Mouse (Mus musculus): ENCODE data around the gene Ppfia3.
A peak's percentile ranks its signal among the peaks of the same experiment; 100 is the strongest.
"Not testable (repeated sequence)": the region's sequence is repeated elsewhere in the genome, so short reads cannot be mapped to it uniquely, and the experiment has no call there.

The Ppfia3 gene

DNA sequence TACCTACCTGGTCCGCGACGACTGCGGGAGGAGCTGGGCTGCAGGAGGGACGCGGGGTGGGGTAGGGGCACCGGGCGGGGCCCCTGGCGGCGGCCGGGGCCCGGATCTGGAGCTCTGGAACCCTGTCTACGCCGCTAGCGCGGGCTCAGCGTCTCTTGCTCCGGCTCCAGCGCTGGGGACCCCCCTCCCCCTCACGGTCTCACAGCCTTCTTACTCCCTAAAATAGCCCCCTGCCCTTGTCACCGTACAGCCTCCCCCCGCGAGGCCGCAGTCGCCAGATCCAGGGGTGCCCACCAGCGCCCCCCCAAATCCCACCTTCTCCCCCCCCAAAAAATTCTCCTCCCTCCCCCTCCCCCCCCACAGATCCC is at the start of gene Ppfia3:
Ppfia3 (minus strand) TSS at position 368 of the 368 bp plus-strand sequence.
- no peak for DNase-seq

DNA sequence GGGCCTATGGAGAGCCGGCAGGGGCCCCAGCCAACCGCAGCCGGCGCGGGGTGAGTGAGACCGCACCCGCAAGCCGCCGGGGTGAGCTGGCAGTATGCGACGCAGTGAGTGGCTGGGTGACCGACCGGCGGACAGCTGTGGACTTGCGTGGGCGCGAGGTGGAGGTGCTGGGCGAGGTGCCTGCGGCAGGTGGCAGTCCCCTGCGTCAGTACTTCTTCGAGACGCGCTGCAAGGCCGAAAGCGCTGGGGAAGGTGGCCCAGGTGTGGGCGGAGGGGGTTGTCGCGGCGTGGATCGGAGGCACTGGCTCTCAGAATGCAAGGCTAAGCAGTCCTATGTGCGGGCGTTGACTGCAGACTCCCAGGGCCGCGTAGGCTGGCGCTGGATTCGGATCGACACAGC is 48.8 kb upstream of the Ppfia3 start:
- DNase-seq: no peak

DNA sequence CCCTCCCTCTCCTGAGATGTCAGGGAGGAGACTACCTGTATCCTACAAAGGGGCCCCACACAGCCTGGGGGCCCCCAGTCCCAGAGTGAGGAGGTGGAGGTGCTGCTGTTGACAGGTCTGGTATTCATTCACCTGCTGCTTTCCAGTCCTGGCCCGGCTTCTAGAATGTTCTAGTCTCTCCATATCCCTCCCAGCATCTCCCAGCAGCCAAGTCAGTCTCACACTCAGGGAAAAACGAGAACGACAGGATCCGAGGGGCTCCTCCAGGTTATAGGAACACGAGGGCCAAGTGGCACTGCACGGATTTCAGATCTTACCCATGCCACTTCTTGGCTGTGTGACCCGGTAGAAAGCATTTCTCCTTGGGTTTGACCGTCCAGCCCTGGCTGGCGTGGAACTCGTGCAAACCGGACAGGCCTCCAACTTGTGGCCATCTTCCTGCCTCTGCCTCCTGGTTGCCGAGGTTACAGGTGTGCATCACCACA is 48.0 kb upstream of the Ppfia3 start:
- DNase-seq: no peak

DNA sequence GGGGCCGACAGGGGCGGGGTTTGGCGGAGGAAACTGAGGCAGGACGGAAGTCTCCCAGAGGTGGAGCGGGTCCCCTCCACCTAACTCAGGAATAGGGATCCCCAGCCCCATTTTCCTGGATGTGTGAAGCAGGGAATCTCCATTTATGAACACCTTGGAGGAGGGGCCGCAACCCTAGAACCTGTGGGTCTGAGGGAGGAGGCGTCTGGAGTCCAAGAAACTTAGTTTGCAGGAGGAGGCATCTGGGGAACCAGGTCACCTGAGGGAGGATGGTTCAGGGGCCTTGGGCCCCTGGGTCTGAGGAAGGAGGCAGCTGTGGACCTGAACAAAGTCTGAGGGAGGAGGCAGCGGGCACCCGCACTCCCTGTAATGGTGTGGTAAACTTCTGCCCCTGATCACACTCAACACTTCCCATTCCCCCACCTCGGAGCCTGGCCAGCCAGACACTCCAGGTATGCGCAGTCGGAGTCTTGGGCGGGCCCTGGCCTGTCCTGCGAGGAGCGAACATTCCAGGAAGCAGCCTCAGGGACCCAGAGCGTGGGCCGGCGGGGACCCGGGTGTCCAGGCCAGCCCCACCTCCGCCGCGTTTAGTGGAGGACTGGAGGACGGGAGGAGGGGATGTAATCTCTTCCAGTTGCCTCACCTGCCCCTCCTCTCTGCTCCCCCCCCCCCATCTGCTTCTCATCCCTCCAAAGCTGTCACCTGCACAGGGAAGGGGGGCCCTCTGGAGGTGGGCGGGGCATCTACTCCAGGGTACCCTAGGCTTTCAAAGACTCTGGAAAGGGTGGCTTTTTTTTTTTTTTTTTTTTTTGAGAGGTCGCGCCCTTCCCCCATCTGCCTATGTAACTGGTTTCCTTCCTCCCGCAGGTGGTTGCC is 47.3 kb upstream of the Ppfia3 start:
- peak; percentile 41 for DNase-seq

DNA sequence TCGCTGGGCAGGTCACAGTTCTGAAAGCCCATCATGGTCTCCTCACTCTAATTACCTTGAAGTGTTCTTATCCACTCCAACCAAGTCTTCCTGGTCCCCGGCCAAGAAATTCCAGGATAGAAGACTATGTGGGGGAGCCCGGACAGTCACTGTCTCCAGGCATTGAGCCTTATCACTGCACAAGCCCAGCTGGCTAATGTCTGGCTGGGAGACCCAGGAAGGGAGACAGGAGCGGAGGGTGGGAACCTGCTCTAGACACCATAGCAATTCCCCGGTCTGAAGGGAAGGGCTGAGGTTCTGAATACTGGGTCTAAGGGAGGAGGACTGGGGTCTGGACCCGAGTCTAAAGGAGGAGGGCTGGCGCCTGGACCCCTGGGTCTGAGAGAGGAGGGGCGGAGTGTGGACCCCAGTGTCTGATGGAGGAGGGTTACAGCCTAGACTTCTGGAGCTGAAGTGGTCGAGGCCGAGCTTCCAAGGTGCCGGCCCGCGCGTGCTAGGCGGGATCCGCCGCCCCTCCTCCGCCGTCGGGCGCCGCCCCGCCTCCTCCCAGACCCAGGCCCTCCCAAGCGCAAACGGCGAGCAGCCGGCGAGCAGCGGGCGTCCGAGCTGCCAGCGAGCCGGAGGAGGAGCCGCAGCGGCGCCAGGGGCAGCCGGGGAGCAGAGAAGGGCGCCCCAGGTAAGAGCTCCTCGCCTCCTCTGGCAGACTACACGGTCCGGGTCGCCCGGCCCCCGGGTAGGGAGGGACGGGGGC is 46.5 kb upstream of the Ppfia3 start, which contains the start of gene Ntf5:
Ntf5 (plus strand) TSS at position 583 of the 751 bp plus-strand sequence.
- DNase-seq: peak; percentile 53

DNA sequence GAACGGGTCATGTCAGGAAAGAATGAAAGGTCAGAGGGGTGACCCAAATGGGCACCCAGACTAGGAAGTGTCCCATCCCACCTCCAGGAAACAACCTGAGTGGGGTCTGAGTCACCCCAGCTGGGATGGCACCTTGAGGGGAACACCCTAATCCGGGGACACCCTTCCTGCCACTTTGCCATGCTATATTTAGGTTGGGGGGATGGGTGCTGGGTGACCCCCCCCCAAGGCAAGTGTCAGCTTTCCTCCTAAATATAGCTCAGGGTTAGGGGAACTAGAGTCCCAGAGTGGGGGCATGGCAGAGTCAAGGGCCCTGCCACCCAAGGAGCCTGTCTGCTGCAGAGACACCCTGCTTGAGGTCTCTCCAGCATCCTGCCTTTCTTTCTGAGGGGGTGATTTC is 45.6 kb upstream of the Ppfia3 start:
- DNase-seq: no peak

DNA sequence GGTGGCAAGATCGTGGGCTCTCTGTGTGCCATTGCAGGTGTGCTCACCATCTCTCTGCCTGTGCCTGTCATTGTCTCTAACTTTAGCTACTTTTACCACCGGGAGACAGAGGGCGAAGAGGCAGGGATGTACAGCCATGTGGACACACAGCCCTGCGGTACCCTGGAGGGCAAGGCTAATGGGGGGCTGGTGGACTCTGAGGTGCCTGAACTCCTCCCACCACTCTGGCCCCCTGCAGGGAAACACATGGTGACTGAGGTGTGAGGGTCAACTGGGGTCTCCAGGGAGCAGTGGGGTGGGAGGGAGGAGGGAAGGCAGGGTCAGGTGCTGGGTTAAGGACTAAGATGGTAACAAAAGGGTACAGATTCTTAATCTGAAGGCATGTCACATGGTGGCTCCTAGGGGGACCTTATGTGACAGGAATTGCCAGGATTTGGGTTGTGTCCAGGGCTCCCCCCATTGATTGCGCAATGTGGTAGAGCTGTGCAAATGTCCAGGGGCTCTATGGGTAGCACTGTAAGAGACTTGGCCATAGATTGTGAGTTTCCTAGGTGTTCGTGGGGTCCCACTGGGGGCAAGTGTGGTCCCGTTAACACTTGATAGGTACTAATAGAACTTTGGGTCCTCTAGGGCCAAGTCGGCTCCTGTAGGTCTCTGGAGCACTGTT is 42.8 kb upstream of the Ppfia3 start:
- DNase-seq: no peak

DNA sequence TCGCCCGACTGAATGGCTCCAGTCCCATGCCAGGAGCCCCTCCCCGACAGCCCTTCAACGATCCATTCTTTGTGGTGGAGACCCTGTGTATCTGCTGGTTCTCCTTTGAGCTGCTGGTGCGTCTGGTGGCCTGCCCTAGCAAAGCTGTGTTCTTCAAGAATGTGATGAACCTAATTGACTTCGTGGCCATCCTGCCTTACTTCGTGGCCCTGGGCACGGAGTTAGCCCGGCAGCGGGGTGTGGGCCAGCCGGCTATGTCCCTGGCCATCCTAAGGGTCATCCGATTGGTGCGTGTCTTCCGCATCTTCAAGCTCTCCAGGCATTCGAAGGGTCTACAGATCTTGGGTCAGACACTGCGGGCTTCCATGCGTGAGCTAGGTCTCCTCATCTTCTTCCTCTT is 42.1 kb upstream of the Ppfia3 start:
- DNase-seq: no peak

DNA sequence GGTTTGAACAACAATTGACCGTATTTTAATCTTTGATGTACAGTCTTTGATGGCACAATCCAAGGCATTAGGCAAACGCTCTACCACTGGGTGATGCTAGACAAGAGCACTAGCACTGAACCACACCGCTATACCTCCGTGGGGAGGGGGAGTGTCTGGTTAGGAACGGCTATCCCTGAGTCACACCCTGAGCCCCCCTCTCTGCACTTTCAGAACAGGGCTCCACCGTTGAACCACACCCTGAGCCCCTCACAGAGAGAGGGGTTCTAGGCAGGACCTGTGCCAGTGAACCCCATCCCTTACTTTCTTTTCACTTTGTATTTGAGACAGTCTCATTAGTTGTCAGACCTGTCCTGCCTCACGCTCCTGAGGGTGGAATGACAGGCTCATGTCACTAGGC is 41.5 kb upstream of the Ppfia3 start:
- no peak for DNase-seq

DNA sequence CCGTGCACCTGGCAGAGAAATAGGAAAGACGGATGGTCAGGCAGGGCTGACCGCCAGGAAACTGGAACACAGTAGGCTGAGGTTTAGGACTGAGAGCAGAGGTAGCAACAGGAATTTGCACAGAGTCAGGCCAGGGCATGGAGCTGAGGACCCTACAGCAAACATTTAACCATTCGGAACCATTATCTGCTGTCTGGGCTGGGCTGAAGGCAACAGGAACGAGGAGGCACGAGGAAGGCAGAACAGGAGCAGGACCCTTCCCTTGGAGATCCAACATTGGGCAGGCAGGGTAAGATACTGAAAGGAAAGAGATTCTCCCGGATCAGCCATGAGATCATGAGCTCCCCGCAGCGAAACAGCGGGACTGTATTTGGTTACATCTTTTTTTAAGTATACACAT is 41.0 kb upstream of the Ppfia3 start:
- no peak for DNase-seq

DNA sequence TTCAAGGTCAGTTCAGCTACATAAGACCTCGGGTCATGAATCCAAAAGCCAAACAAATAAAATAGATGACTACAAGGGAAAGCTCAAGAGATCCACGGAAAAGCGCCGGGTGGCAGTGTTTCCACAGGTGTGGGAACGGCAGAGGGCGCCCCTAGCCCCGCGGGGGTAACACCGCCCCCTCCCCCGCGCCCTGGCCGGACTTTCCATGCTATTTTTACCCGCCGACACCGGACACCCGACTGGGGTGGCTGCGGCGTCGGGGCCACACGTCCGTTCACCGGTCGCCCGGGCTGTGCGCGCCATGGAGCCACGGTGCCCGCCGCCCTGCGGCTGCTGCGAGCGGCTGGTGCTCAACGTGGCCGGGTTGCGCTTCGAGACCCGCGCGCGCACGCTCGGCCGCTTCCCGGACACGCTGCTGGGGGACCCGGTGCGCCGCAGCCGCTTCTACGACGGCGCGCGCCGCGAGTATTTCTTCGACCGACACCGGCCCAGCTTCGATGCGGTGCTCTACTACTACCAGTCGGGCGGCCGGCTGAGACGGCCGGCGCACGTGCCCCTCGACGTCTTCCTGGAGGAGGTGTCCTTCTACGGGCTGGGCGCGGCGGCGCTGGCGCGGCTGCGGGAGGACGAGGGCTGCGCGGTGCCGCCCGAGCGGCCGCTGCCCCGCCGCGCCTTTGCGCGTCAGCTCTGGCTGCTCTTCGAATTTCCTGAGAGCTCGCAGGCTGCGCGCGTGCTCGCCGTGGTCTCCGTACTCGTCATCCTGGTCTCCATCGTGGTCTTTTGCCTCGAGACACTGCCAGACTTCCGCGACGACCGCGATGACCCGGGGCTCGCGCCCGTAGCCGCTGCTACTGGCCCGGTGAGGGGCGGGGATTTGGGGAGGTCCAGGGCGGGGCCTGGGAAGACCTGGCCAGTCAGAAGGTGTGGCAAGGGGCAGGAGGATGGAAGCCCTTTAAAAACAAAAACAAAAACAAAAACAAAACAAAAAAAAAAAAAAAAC is 39.6 kb upstream of the Ppfia3 start:
- DNase-seq: peak; percentile 49

DNA sequence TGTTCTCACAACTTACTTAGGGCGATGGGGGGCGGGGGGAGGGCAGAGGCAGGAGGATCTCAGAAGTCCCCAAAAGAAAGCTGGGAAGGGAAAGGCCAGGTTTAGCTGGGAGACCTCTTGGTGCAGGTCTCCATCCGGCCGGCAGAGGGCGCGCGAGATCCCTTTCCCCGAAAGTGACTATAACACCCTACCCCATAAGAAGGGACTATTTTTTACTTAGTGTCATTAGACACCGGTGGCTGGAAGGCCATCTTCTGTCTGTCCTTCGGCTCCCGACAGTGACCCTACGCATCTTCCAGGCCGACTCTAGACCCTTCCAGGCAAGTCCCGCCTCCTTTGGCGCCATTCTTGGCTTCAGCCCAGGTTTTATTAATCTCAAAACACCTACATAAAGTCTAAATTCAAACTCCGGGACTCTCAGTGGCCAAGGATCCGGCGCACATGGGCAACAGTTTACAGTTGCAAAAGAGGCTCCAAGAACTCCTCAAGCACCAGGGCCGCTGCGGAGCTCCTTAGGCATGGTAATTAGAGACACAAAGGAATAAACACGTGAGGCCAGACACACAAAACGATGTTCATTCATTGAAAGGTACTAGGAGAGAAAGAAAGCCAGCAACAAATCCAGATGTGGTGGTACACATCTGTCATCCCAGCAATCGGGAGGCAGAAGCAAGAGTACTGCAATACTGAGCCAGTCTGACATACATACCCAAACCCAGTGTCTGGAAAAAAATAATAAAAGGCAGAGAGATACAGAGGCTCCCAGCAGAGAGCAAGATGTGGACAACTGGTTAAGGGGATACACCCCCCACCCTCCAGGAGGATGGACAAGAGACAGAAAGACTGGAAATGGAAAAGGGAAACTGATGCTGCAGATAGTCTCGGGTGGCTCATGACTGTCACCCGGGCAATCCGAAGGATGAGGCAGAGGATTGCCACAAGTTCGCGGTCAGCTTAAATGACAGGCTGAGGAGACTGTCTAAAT is 38.6 kb upstream of the Ppfia3 start, which contains the start of gene Kcna7:
Kcna7 (plus strand) TSS at position 563 of the 985 bp plus-strand sequence.
- DNase-seq: peak; percentile 75

DNA sequence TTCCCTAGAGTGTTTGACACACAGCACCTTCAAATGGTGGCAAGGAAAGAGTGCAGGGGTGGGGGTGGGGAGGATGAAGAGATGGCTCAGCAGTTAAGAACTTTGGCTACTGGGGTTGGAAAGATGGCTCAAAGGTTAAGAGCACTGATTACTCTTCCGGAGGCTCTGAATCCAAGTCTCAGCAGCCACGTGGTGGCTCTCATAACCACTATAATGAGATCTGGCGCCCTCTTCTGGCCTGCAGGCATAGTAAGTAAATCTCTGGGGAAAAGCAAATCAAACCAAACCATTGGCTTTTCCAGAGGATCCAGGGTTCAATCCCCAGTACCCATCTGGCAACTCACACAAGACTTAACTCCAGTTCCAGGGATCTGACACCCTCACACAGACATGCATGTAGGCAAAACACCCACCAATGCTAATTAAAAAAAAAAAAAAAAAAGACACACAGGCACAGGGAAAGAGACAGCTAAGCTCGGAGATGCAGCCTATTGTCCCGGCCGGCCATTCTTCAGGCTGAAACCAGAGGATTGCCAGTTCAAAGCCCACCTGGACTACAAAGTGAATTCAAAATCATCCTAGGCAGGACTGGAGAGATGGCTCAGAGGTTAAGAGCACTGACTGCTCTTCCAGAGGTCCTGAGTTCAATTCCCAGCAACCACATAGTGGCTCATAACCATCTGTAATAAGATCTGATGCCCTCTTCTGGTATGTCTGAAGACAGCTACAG is 36.9 kb upstream of the Ppfia3 start:
- DNase-seq: peak; percentile 78

DNA sequence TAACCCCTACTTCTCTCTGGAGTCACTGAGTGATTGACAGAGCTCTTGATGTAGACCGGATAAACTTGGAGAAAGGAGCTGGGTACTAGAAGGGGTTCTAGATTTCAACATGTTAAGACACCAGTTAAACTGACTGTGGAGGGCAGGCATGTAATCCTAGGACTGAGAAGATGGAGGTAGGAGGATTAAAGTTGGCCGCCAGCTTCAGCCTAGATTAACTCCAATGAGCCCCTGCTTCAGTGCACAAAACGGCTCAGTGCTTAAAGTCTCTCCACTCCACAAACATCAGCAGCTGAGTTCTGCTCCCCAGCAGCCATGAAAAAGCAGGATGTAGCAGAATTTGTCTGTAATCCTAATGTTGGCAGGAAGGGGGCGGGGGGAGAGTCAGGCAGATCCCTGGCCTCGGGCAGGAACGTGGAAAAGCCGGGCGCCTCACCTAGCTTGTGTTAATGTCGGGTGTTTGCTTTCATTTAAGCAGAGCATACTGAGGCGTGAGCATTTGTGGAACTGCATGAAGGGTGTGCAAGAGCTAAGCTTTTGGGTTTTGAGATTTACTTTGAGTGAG is 34.8 kb upstream of the Ppfia3 start:
- no peak for DNase-seq

DNA sequence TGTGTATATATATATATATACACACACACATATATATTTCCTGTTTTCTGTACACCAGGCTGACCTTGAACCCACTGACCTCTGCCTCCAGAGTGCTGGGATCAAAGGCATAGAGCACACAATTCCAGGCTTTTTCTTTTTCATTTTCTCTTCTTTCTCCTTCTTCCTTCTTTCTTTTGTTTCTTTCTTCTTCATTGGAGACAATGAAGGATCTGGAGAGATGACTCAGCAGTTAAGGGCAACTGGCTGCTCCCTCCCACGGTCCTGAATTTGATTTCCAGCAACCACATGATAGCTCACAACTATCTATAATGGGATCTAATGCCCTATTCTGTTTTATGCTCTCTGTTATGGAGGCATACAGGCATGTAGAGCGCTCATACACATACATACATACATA is 30.0 kb upstream of the Ppfia3 start:
- DNase-seq: no peak

DNA sequence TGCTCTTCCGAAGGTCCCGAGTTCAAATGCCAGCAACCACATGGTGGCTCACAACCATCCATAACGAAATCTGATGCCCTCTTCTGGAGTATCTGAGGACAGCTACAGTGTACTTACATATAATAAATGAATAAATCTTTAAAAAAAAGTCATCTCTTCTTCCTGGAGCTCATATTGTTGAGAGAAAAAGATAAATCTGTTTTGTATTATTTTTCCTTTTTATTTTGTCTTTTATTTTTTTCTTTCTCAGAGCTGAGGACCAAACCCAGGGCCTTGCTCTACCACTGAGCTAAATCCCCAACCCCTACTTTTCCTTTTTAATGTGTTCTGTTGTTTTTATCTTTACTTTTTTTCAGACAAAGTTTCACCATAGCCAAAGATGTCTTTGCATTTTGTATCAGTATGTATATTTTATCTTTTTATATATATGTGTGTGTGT is 29.5 kb upstream of the Ppfia3 start:
- DNase-seq: not testable (repeated sequence)

DNA sequence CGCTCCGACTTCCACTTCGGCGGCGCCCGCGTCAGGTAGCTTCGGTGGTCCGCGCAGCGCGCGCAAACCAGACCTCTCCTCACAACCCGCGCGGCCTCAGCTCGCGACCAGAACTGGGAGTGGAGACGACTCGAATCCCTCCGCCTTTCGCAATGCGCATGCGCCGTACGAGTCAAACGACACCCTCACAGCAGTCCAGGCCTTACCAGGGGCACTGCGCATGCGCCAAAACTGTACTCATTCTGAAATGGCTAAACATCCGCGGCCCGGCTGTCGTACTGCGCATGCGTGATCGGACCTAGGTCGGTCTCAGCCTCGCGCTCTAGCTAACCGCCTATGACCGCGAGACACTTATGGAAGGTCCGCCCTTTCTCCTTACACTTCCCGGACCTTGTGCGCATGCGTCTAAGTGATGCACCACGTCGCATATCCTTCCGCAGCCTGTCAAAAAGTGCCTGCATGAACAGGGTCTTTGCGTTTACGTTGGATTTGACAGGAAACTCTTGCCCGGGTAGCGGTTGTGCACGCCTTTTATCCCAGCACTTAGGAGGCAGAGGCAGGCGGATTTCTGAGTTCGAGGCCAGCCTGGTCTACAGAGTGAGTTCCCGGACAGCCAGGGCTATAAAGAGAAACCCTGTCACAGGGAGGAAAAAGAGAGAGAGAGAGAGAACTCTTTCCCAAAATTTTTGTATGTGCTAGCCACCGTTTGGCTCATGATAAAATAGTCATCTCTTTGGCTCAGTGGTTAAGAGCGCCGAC is 28.9 kb upstream of the Ppfia3 start, which contains the start of gene Snrnp70:
Snrnp70 (minus strand) TSS at position 165 of the 759 bp plus-strand sequence.
- peak; percentile 100 for DNase-seq

DNA sequence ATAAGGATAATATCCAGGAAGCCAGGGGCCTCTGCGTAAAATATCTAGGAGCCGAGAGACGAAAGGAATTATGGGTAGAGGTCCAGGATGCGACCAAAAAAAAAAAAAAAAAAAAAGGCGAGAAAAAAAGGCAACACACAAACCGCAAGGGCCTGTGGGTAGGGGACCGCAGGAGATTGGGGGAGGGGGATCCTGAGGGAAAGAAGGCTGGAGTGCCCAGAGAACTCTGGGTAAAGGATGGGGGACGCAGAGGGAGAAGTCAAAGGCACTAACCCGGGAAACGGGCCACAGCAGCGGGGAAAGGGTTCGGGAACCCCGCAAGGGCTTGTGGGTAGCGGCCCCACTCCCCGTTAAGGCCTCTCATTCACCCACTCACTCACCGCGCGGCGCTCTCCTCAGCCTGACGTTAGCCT is 28.3 kb upstream of the Ppfia3 start:
- no peak for DNase-seq

DNA sequence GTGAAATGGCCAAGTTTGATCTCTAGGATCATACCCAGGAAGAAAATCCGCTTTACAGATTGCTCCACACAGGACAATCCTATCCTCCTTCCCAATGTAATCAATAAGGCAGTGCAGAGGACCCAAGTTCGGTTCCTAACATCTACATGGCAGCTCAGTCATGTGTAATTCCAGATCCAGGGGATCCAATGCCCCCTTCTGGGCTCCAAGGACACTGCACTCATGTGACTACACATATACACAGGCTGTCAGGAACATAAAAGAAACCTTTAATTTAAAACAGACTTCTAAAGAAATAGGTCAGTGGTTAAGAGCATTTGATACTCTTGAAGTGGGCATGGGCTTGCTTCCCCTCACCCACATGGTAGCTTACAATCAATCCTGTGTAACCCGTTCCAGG is 19.3 kb upstream of the Ppfia3 start:
- no peak for DNase-seq

Measured in kidney, postnatal 14 days (tissue).